Mouse (Mus musculus) CH12.LX (cell line): ENCODE data around the gene Mylk3.

Experiments
- CTCF ChIP-seq, 2 experiments: IDR thresholded peaks in 1 of 2; conservative IDR thresholded peaks in 1 of 2; 2 replicates each; pipeline ENCODE4 v1.5.1; 2011 to 2012; ENCODE audit warnings: low read depth in 2 of 2, low read length in 2 of 2, improper control_type of control experiment in 1 of 2, inconsistent platforms in 1 of 2, mild to moderate bottlenecking in 1 of 2, moderate library complexity in 1 of 2
- JUND ChIP-seq: conservative IDR thresholded peaks from 2 replicates; pipeline ENCODE4 v1.6.1; 2011; ENCODE audit warnings: low read depth, low read length, improper control_type of control experiment
- MAX ChIP-seq: IDR thresholded peaks from 2 replicates; pipeline ENCODE4 v1.6.1; 2011; ENCODE audit warnings: low read length, improper control_type of control experiment
- MXI1 ChIP-seq: IDR thresholded peaks from 2 replicates; pipeline ENCODE4 v1.6.1; 2011; ENCODE audit warnings: mild to moderate bottlenecking, low read depth, low read length, improper control_type of control experiment
- SIN3A ChIP-seq: IDR thresholded peaks from 2 replicates; pipeline ENCODE4 v1.6.1; 2012; ENCODE audit warnings: low read length, improper control_type of control experiment, inconsistent platforms
- ZMIZ1 ChIP-seq: IDR thresholded peaks from 2 replicates; pipeline ENCODE4 v1.6.1; 2012; ENCODE audit warnings: low read depth, mild to moderate bottlenecking, inconsistent platforms, low read length, improper control_type of control experiment

DNA sequence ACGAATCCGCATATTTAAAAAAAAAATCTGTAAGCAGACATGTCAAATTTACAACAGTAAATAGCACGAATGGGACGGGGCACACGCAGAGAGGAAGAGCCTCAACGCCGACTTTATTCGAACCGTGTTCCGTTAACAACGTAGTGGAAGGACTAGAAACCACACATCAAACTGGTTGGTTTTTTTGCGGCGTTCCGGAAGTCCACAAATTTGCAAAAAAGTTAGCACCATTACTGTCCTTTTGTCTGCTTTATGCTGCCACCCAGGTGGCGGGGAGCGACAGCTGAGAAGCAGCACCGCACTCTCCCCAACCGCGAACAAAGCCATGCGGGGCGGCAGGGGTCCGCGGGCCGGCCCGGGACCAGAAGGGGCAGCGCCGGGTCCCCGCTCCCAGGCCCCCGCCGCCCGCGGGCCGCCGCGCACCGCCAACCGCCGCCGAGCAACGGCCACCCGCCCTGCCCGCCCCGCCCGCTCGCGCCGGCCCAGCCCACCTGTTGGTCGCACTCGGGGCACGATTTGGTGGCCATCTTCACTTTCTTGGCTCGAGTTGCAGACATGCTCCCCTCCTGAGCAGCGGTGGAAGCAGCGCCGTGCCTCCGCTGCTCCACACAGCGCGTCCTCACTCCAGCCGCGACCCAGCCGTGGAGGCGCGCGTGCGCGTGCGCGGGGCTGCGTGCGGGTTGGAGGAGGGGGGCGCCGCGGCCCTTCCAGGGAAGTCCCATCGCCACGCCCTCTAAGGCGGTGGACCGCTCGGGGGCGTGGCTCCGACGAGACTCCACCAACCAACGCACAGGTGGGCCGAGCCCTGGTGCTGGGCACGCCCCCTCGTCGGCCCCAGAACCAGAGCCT, 46.2 kb upstream of the Mylk3 start, which contains the start of gene 4921524J17Rik:
- TF ChIP-seq CTCF (conservative IDR thresholded peaks at IDR 0.05 in 1 of 2, IDR thresholded peaks at IDR 0.05 in 1 of 2; ENCODE audit: low read depth in 2 of 2, low read length in 2 of 2), result no peak
- TF ChIP-seq SIN3A, result peak; percentile 57
- TF ChIP-seq MXI1, result peak; percentile 69
- no peak for TF ChIP-seq JUND
- TF ChIP-seq ZMIZ1, result peak; percentile 73
- TF ChIP-seq MAX, result peak; percentile 66; the same call in 1 of the 2 replicates
